Mouse (Mus musculus): ENCODE measurements around the gene Rnf123.
"Not testable (repeated sequence)": the region's sequence is repeated elsewhere in the genome, so short reads cannot be mapped to it uniquely, and the experiment has no call there.

Gene Rnf123

DNA sequence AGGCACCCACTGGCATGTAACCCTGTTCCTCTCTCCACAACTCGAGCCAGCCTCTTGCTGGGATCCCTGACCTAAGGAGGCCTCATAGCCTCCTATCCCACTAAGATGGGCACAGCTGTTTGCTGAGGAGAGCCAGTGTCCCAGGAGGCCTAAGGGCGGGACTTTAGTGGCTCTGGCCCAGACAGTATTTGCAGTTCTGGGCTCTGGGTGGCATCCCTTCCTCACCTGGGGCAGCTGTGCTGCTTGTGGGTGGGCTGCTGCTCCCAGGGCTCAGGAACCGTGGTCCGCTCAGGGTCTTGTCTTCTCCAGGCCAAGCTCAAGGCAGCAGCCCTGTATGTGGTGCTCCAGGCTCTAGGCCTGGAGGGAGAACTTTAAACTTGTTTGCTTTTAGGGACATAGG lies 36.6 kb downstream of the Rnf123 start:
- no peak for DNase-seq (ENCODE audit: extremely low read depth, insufficient read length, low spot score)

DNA sequence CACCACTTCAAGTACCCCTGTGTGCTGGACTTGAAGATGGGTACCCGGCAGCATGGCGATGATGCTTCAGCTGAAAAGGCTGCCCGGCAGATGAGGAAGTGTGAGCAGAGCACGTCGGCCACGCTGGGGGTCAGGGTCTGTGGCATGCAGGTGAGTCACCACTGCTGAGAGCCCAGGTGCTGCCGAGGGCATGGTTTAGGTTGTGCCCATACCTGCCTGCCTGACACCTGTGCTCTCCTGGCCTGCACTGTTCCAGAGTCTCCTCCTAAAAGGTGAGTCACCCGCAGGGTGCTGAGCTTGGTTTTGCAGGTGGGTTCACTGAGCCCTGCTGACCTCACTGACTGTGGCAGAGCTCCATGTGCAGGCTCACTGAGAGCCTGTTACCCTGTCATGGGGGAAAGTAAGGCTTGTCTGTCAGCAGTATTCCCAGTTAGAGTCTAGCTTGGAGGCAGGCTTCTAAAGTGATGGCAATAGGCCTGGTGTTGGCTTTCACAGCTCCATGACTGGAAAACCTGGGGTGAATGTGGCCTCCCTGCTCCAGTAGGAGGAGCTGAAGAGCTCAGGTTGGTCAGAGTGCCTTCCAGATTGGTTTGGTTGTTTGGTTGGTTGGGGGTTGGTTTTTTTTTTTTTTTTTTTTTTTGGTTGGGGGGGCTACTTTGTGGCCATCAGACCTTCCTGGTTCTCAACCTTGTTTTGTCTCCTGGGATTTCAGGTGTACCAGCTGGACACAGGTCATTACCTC lies 38.2 kb downstream of the Rnf123 start:
- DNase-seq (ENCODE audit: extremely low read depth, insufficient read length, low spot score), result no peak

DNA sequence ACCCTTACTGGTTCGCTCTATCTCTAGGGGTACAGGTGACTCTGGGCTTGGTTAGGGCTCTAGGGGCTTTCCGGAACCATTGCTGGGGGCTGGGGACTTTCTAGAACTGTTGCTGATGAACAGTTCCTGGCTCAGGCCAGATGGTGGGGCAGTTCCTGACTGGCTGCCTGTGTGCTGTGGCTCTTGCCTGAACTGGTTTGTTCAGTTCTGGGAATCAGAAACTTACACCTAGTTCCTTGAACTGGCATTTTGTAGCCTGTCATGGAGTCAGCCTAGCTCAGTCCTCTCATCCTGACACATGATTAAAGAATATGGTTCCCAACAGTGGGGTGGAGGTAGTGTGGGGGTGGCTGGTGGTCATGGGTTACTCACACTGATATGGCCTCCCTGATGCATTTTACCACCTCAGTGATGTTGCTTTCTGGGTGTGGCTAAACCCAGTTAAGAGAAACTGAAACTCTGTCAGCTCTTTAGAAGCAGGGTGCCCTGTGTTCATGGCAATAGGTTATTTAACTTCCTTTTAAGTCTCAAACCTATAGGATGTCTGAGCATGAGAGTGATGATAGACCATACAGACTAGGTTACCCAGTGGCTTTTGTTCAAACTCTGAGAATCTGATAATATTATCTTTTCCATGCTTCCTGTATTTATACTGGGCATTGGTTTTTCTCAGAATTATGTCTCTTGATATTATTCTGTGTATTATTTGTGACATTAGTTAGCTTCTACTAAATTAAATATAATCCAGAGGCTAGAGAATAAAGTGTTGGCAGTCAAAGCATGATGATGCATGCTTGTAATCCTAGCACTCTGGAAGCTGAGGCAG lies 47.6 kb downstream of the Rnf123 start:
- DNase-seq (ENCODE audit: extremely low read depth, insufficient read length, low spot score), result no peak

DNA sequence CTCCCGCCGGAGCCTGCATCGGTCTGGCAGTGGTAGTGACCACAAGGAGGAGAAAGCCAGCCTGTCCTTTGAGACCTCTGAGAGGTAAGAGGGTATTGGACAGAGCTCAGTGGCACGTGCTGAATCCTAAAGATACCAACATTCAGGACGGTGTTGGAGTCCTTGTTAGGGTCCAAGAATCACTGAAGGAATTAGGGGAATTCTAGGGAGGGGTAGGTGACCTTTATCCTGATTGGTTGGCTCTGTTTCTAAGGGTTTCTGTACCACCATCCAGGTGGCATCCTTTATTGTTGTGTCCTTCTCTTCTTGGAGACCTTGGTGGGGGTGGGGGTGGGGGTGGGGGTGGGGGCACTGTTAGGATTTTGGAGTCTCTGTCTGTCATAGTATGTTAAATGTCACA lies 51.0 kb downstream of the Rnf123 start:
- DNase-seq (ENCODE audit: extremely low read depth, insufficient read length, low spot score), result no peak

DNA sequence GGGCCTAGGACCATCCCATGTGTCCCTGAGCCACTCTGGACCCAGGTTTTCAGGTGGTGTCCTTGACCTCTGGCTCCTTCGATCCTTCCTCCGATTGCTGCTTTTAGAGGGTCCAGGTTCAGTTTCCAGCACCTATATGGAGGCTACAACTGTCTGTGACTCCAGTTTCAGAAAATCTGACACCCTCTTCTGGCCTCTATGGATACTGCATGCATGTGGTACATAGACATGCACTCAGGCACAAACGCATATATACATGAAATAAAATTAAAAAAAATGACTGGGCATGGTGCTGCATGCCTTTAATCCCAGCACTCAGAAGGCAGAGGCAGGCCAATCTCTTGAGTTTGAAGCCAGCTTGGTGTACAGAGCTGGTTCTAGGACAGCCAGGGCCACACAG lies 55.3 kb downstream of the Rnf123 start:
- DNase-seq (ENCODE audit: extremely low read depth, insufficient read length, low spot score), result no peak

DNA sequence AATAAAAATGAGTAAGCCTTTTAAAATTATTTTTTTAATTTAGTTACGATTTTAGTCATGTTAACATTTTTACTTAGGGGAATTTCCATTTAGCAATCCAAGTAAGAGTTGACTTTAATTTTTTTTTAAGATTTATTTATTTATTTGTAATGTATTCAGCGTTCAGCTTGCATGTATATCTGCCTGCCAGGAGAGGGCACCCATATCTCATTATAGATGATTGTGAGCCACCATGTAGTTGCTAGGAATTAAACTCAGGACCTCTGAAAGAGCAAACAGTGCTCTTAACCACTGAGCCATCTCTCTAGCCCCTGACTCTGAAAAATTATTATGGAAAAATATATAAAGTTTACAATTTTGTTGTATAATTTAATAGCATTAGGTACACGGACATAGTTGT lies 56.6 kb downstream of the Rnf123 start:
- DNase-seq (ENCODE audit: extremely low read depth, insufficient read length, low spot score), result no peak

DNA sequence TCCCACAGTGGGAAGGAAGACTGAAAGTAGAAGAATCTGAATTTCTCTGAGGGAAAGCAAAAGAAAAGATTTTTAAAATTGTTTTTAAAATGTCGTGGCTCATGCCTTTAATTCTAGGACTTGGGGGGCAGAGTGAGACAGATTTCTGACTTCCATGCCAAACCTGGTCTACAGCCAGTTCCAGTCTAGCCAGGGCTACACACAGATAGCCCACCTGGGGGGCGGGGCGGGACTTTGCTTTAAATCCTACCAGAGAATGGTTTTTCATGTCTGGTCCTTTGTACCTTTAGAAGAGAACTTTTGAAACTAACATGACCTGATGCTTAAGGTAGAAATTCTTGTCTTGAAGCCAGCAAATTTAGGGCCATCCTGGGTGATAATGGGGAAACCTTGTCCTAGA lies 59.9 kb downstream of the Rnf123 start:
- DNase-seq (ENCODE audit: extremely low read depth, insufficient read length, low spot score), result no peak

DNA sequence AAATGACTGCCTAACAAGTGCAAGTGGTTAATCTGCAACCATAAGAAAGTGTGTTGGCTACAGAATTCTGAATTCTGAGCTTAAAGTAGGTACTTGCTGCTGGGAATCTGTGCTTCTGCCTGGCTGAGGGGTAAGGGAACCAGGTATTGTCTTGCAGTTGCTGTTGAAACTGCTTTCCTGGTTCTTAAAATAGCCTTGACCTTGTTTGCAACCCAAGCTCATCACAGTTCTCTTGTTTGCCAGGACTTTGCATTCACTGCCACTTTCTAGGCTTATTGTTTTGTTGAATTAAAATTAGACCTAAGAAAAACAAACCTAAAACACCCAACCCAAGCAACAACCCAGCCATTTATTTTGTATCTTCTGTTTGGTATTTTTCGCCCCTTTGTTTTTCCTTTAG lies 62.4 kb downstream of the Rnf123 start:
- no peak for DNase-seq (ENCODE audit: extremely low read depth, insufficient read length, low spot score)

DNA sequence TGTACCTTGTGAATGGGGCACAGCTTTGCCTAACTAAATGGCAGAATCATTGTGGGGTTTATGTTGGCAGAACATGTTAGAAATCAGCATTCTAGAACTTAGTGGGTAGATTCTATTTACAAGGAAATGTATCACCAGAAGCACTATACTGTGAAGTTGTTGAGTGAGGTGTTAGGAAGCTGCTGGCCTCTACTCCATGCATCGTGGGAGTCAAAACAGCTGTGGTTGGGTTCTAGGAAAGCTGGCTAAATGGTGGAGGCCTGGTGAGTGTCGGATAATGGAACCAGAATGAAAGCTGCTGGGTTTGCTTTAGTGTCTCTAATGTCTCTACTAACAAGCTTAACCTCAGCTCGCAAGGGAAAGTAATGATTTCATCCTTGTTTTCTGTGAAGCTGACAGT lies 66.0 kb downstream of the Rnf123 start:
- no peak for DNase-seq (ENCODE audit: extremely low read depth, insufficient read length, low spot score)

DNA sequence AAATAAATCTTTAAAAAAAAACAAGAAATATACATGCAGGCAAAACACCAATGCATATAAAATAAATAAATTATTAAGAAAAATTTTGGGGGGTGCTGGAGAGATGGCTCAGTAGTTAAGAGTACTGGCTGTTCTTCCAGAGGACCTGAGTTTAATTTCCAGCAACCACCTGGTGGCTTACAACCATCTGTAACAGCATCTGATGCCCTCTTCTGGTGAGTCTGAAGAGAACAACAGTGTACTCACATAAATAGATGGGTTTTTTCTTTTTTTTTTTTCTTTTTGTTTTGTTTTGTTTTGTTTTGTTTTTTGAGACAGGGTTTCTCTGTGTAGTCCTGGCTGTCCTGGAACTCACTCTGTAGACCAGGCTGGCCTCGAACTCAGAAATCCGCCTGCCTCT lies 69.6 kb downstream of the Rnf123 start:
- not testable (repeated sequence) for DNase-seq (ENCODE audit: extremely low read depth, insufficient read length, low spot score)

DNA sequence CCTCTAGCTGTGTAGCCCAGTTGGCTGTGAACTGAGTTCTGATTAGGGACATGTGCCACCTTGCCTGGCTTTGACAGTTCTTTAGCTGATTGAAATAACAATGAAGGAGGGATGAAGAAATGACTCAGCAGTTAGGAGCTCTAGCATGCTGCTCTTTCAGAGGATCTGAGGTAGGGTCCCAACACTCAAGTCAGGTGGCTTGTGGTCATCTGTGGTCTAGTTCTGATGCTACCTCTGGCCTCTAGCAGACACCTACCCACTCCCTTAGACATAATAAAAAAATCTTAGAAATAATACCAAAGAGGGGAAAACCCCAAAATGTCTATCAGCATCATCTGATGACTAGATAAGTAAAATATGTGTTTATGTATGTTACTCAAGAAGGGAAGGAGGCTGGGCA lies 72.8 kb downstream of the Rnf123 start:
- DNase-seq (ENCODE audit: extremely low read depth, insufficient read length, low spot score), result peak; percentile 18

DNA sequence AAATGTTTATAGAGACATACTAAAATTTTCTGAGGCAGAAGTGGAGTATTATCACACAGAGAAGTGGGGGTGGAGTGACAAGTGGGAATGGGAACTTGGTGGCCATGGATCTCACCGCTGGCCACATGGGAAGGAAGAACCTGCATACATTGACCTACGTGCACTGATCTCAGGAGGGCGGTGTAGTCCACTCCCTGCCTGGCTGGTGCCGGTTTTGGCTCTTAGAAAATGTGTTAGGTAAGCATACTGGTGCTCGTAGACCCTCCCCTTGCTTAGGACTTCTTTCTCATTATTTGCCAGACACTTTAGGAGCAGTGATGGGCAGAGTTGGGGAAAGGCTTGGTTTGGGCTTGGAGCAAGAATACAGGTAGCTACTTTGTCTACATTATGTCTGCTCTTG lies 75.1 kb downstream of the Rnf123 start:
- DNase-seq (ENCODE audit: extremely low read depth, insufficient read length, low spot score), result no peak

DNA sequence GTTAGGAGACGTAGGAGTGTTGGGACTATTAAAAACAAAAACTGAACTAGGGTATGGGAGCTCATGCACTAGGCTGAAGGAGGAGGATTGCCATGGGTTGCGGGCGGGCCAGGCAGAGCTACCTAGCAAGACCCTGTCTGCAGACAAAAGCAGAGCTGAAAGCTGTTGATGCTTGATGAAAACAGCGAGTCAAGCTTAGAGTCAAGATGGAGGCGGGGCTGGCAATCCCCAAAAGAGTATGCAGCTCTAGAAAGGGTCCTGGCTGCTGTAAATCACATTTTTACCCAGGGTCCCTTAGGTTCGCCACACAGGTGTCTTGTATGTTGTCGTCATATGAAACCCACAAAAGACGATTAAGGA lies 79.6 kb downstream of the Rnf123 start:
- DNase-seq (ENCODE audit: extremely low read depth, insufficient read length, low spot score), result no peak

DNA sequence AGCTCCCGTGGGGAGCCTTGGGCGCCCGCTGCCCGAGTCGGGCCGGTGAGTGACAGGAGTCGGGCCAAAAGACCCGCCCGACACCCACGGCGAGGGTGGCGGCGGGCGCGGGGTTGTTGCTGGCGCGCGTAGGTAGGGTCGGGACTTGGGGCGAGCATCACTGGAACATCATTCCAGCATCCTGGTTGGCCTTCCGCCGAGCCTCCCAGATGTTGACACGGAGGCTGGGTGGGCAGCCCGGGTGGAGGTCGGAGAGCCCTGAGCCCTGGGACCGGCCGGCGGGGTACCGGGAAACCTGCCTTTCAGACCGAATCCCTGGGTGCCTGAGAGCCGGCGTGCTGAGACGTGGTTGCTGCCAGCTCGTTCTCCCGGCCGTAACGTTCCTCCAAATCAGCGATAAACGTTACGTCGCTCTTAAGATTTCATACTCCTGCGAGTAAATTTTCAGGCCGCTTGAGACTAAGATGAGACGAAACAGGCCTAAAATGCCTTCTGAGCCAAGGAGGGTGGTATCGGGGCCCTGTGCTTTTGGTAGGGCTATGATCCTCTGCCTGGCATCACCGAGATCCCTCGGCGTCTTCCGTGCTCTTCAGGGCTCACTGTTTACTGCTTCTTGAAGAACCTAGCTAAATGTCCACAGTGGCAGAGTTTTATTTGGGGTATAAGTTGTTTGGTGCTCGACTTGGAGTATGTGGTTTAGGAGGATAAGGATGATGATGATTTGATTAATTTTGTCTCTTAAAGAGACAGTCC lies 80.2 kb downstream of the Rnf123 start:
- no peak for DNase-seq (ENCODE audit: extremely low read depth, insufficient read length, low spot score)

DNA sequence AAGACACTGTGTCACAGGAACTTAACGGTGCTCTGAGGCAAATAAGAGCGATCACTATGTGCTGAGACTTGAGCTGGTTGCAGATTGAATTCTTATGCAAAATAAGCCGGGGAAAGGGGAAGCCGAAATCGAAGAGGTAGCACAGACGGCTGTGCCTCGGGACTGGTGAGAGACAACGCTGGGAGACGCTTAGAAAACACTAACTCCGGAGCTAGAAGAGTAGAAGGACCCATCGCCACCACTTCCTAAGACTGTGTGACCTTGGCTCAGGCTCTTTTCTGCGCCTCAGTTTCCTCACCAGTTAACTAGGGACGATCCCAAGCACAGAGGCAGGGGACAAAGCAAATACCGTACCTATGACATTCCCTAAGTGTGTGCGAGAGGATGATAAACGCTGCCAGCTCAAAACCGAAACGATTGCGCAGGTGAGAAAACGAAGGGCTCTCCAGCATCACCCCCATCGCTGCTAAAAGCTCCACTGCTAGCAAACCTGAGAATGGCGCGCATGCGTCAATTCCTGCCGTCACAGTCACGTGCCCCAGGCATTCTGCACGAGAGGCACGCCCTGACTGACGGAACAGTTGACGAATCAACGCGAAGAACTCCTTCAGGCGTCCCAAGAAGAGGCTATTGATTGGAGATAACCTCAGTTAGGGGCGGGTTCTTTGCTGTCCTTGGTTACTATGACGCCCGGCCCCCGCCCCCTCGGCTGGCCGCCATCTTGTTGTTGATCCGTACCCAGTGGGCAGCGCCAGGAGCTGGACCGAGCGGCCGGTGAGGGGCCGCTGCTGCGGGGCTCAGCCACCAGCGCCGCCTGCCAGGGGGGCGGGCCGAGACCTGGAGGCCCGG lies 81.0 kb downstream of the Rnf123 start, which contains the start of gene Ip6k1:
Ip6k1 (plus strand) TSS at position 580 of the 849 bp plus-strand sequence.
- DNase-seq (ENCODE audit: extremely low read depth, insufficient read length, low spot score), result peak; percentile 96
